Mouse (Mus musculus): ENCODE results near the gene Map3k20. TPM values are rescaled to one million over a fixed set of nuclear protein-coding genes. Genes with fewer than 3 reads are reported as not detected.

The Map3k20 gene
- total and polyA plus RNA-seq, 2 experiments from 2014 or later: 3.4 to 8.5 TPM

DNA sequence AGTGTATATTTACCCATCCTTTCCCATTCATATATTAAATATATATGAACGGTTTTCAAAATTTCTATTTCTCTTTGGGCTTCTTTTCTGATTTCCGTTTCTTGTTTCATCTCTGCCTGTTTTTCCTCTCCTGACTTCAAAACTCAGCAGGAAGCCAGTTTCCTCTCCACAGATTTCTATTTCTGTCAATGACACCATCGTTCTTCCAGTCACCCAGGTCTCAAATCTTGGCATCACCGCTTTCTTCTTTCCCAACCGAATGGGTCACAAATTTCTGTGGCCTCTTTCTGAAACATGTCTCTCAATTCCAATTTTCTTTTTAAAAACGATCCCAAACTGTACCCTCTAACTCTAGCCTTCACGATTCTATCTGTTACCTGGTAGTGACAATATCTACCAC lies 748 bp upstream of the Map3k20 start:
- DNase-seq (ENCODE audit: low spot score): no peak
- 79% methylated on average over 7 of the region's 7 CpGs for WGBS
- Histone ChIP-seq H3K4me2 (ENCODE audit: low read depth, low read length, poor library complexity, severe bottlenecking) (no peak overlapping the region), H3K9me3 (ENCODE audit: low read length) (no peaks in the 10 kb centered on the region), H3K4me1 (ENCODE audit: insufficient read depth, low read length) (no peaks in the 10 kb centered on the region), H3K4me3 (ENCODE audit: low read depth, low read length) (no peak overlapping the region), H3K36me3 (ENCODE audit: insufficient read depth, low read length) (no peaks in the 10 kb centered on the region), H3K27ac (ENCODE audit: low read depth, low read length) (no peak overlapping the region), H3K9ac (replicated peaks; ENCODE audit: low read length, poor library complexity, severe bottlenecking) (no peak overlapping the region), H3K27me3 (ENCODE audit: insufficient read depth, low read length) (0 out of 2 replicates have a peak, but pooled peaks cover 4% of the 10 kb centered on the region)
- ATAC-seq (ENCODE audit: low FRiP score): no peak
- no peak for TF ChIP-seq CTCF (IDR thresholded peaks at IDR 0.05)

- ATAC-seq (ENCODE audit: low FRiP score) (peak; percentile 62), DNase-seq (ENCODE audit: low spot score) (no peak)
- 2% methylated on average over 36 of the region's 60 CpGs for WGBS
These were observed 638 bp downstream of the Map3k20 start for GRCm38 (mm10) chr2:72285888-72286661.

GRCm38 (mm10) chr2:72287142-72287541 lies 1.7 kb downstream of the Map3k20 start:
- Histone ChIP-seq H3K27me3 (ENCODE audit: insufficient read depth, low read length) (0 out of 2 replicates have a peak, but pooled peaks cover 4% of the 10 kb centered on the region), H3K4me1 (ENCODE audit: insufficient read depth, low read length) (no peaks in the 10 kb centered on the region), H3K4me2 (ENCODE audit: low read depth, low read length, poor library complexity, severe bottlenecking) (no peak overlapping the region), H3K4me3 (ENCODE audit: low read depth, low read length) (no peak overlapping the region), H3K36me3 (ENCODE audit: insufficient read depth, low read length) (no peaks in the 10 kb centered on the region), H3K9ac (replicated peaks; ENCODE audit: low read length, poor library complexity, severe bottlenecking) (no peak overlapping the region), H3K27ac (ENCODE audit: low read depth, low read length) (no peak overlapping the region), H3K9me3 (ENCODE audit: low read length) (no peaks in the 10 kb centered on the region)
- no peak for ATAC-seq (ENCODE audit: low FRiP score)
- no peak for TF ChIP-seq CTCF (IDR thresholded peaks at IDR 0.05)
- WGBS: 71% methylated on average over 4 of the region's 4 CpGs
- no peak for DNase-seq (ENCODE audit: low spot score)

More at GRCm38 (mm10) chr2:72285888-72286661, 638 bp downstream of the Map3k20 start:
- H3K4me2 ChIP-seq (ENCODE audit: low read depth, low read length, poor library complexity, severe bottlenecking): peak overlapping the region; percentile 98
- H3K4me3 ChIP-seq (ENCODE audit: low read depth, low read length): peak overlapping the region; percentile 75
- TF ChIP-seq CTCF (IDR thresholded peaks at IDR 0.05): no peak
- H3K4me1 ChIP-seq (ENCODE audit: insufficient read depth, low read length): no peaks in the 10 kb centered on the region
- H3K27ac ChIP-seq (ENCODE audit: low read depth, low read length): no peak overlapping the region
- no peaks in the 10 kb centered on the region for H3K9me3 ChIP-seq (ENCODE audit: low read length)
- H3K9ac ChIP-seq (replicated peaks; ENCODE audit: low read length, poor library complexity, severe bottlenecking): peak overlapping the region; percentile 68
- no peaks in the 10 kb centered on the region for H3K36me3 ChIP-seq (ENCODE audit: insufficient read depth, low read length)
- 0 out of 2 replicates have a peak, but pooled peaks cover 4% of the 10 kb centered on the region for H3K27me3 ChIP-seq (ENCODE audit: insufficient read depth, low read length)

- Histone ChIP-seq H3K4me2 (ENCODE audit: low read depth, low read length, poor library complexity, severe bottlenecking) (no peak overlapping the region), H3K4me1 (ENCODE audit: insufficient read depth, low read length) (no peaks in the 10 kb centered on the region), H3K9ac (replicated peaks; ENCODE audit: low read length, poor library complexity, severe bottlenecking) (no peak overlapping the region), H3K4me3 (ENCODE audit: low read depth, low read length) (no peak overlapping the region), H3K9me3 (ENCODE audit: low read length) (no peaks in the 10 kb centered on the region), H3K27ac (ENCODE audit: low read depth, low read length) (no peak overlapping the region), H3K27me3 (ENCODE audit: insufficient read depth, low read length) (0 out of 2 replicates have a peak, but pooled peaks cover 4% of the 10 kb centered on the region), H3K36me3 (ENCODE audit: insufficient read depth, low read length) (no peaks in the 10 kb centered on the region)
- 91% methylated on average over 11 of the region's 11 CpGs for WGBS
- DNase-seq (ENCODE audit: low spot score) (no peak), ATAC-seq (ENCODE audit: low FRiP score) (no peak)
- no peak for TF ChIP-seq CTCF (IDR thresholded peaks at IDR 0.05)
These were observed 3.6 kb downstream of the Map3k20 start for GRCm38 (mm10) chr2:72288932-72289534.

- H3K9ac ChIP-seq (replicated peaks; ENCODE audit: low read length, poor library complexity, severe bottlenecking): no peak overlapping the region
- no peaks in the 10 kb centered on the region for H3K4me1 ChIP-seq (ENCODE audit: insufficient read depth, low read length)
- 80% methylated on average over 1 of the region's 1 CpGs for WGBS
- no peak overlapping the region for H3K27ac ChIP-seq (ENCODE audit: low read depth, low read length)
- H3K36me3 ChIP-seq (ENCODE audit: insufficient read depth, low read length): no peaks in the 10 kb centered on the region
- H3K9me3 ChIP-seq (ENCODE audit: low read length): no peaks in the 10 kb centered on the region
- ATAC-seq (ENCODE audit: low FRiP score) (no peak), DNase-seq (ENCODE audit: low spot score) (no peak)
- no peak overlapping the region for H3K4me2 ChIP-seq (ENCODE audit: low read depth, low read length, poor library complexity, severe bottlenecking)
- no peak overlapping the region for H3K4me3 ChIP-seq (ENCODE audit: low read depth, low read length)
- 0 out of 2 replicates have a peak, but pooled peaks cover 4% of the 10 kb centered on the region for H3K27me3 ChIP-seq (ENCODE audit: insufficient read depth, low read length)
- no peak for TF ChIP-seq CTCF (IDR thresholded peaks at IDR 0.05)
These were observed 5.7 kb downstream of the Map3k20 start for GRCm38 (mm10) chr2:72291103-72291502.

GRCm38 (mm10) chr2:72292573-72292972 lies 7.1 kb downstream of the Map3k20 start:
- Histone ChIP-seq H3K27ac (ENCODE audit: low read depth, low read length) (no peak overlapping the region), H3K4me3 (ENCODE audit: low read depth, low read length) (no peak overlapping the region), H3K36me3 (ENCODE audit: insufficient read depth, low read length) (no peaks in the 10 kb centered on the region), H3K4me1 (ENCODE audit: insufficient read depth, low read length) (no peaks in the 10 kb centered on the region), H3K27me3 (ENCODE audit: insufficient read depth, low read length) (no peaks in the 10 kb centered on the region), H3K9me3 (ENCODE audit: low read length) (no peaks in the 10 kb centered on the region), H3K4me2 (ENCODE audit: low read depth, low read length, poor library complexity, severe bottlenecking) (no peak overlapping the region), H3K9ac (replicated peaks; ENCODE audit: low read length, poor library complexity, severe bottlenecking) (no peak overlapping the region)
- DNase-seq (ENCODE audit: low spot score): no peak
- 89% methylated on average over 8 of the region's 8 CpGs for WGBS
- ATAC-seq (ENCODE audit: low FRiP score): no peak
- no peak for TF ChIP-seq CTCF (IDR thresholded peaks at IDR 0.05)
